Mouse (Mus musculus) kidney, embryonic 16.5 days (tissue): ENCODE results near the gene Nmnat2. TPM values are rescaled to one million over a fixed set of nuclear protein-coding genes. Genes with fewer than 3 reads are reported as not detected.

Source experiments
- ATAC-seq: fragments of 200-750 bp; cut with Nextera tagmentation; 2 replicates; pipeline ENCODE4 v1.8.0; 2017; ENCODE audit warnings: moderate TSS enrichment; ENCODE audit not compliant: low FRiP score, low TSS enrichment
- H3K27ac ChIP-seq: fragments of 300-500 bp; sonication (generic); 2 replicates; pipeline ENCODE4 v1.5.1; 2014; ENCODE audit warnings: low read length
- H3K27me3 ChIP-seq: fragments of 300-500 bp; sonication (generic); 2 replicates; pipeline ENCODE4 v1.6.1; 2014; ENCODE audit warnings: low read length, control low read depth, mixed read lengths; ENCODE audit not compliant: insufficient read depth
- H3K36me3 ChIP-seq: fragments of 300-500 bp; sonication (generic); 2 replicates; pipeline ENCODE4 v1.6.1; 2014; ENCODE audit warnings: low read length, control low read depth, mixed read lengths; ENCODE audit not compliant: insufficient read depth
- H3K4me1 ChIP-seq: fragments of 300-500 bp; sonication (generic); 2 replicates; pipeline ENCODE4 v1.6.1; 2014; ENCODE audit warnings: low read length, control low read depth, mixed read lengths; ENCODE audit not compliant: insufficient read depth
- H3K4me2 ChIP-seq: fragments of 300-500 bp; sonication (generic); replicated peaks from 2 replicates; pipeline ENCODE4 v1.6.1; 2014; ENCODE audit warnings: low read depth, low read length
- H3K4me3 ChIP-seq: fragments of 300-500 bp; sonication (generic); 2 replicates; pipeline ENCODE4 v1.5.1; 2014; ENCODE audit warnings: mild to moderate bottlenecking, low read length
- H3K9ac ChIP-seq: fragments of 300-500 bp; sonication (generic); replicated peaks from 2 replicates; pipeline ENCODE4 v1.6.1; 2014; ENCODE audit warnings: low read length
- H3K9me3 ChIP-seq: fragments of 300-500 bp; sonication (generic); 2 replicates; pipeline ENCODE4 v1.6.1; 2016; ENCODE audit warnings: low read length, control low read depth
- WGBS: fragments of 180-500 bp; shearing (Covaris S2); extraction: QIAGEN DNeasy Blood & Tissue Kit; methylation state at CpG from one replicate; pipeline ENCODE4 v1.1.7; 2014; 5-methylcytosine and 5-hydroxymethylcytosine counted together
- polyA plus RNA-seq: library from polyadenylated mRNA; unstranded; fragments of >200 nt; fragmentation: Nextera tagmentation; extraction: Ambion mirVana; gene quantifications from 2 replicates; pipeline ENCODE4 v1.2.1, GENCODE M21; 2015

Gene Nmnat2
- polyA plus RNA-seq, 1 experiment from 2014 or later = 0.86 TPM

DNA sequence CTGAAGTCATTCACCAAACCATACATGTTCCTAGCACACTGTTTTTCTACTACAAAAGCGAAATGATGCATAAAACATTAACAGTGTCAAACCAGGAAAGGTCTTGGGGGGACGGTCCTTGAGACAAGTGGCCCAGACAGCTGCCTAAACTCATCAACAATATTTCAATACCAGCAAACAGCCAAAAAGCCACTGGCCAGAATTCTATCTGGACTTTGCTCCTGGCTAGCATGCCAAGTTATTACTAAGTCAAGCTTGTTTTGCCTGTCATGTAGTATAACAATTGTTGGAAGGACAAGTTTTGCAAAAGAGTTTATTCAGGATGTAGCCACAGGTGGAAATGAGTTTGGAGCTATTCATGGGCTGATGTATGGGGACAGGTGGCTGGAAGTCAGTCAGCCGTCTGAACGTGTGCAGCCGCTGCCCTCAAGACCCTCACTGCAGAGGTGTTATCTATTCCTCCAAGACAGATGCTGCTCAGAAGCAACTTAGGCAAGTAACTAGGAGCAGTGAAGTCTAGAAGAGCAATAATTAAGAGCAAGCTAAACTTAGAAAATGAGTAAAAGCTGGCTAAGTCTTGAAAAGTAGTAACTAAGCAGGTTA lies 202.3 kb downstream of the Nmnat2 start:
- Histone ChIP-seq H3K9ac (no peak overlapping the region), H3K4me1 (0 out of 2 replicates have a peak, but pooled peaks cover 4% of the 10 kb centered on the region), H3K27me3 (no peaks in the 10 kb centered on the region), H3K4me2 (no peak overlapping the region), H3K27ac (0 out of 2 replicates have a peak overlapping the region, but pooled peaks have one; percentile 7), H3K4me3 (no peak overlapping the region), H3K36me3 (no peaks in the 10 kb centered on the region), H3K9me3 (no peaks in the 10 kb centered on the region)
- WGBS = 64% methylated on average over 5 of the region's 5 CpGs
- ATAC-seq = no peak

DNA sequence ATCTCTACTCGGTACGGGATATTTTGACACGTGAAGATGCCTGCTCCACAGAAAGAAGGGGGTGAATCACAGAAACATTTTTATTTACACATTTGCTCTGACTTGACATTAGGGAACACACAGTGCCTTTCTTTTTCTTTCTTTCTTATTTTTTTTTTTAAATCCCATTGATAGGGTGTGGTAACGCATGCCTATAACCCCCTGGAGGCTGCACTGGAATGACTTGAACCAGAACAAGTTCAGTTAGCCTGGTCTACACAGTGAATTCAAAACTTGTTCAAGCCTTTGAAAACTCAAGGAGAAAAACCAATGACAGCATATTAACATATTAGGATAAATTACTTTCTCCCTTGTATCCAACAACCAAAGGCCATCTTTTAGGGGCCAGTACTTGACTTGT lies 204.3 kb downstream of the Nmnat2 start:
- no peaks in the 10 kb centered on the region for H3K36me3 ChIP-seq
- no peak overlapping the region for H3K27ac ChIP-seq
- ATAC-seq = no peak
- H3K9ac ChIP-seq = no peak overlapping the region
- H3K27me3 ChIP-seq = no peaks in the 10 kb centered on the region
- H3K4me2 ChIP-seq = no peak overlapping the region
- H3K9me3 ChIP-seq = no peaks in the 10 kb centered on the region
- H3K4me3 ChIP-seq = no peak overlapping the region
- H3K4me1 ChIP-seq = 0 out of 2 replicates have a peak, but pooled peaks cover 4% of the 10 kb centered on the region
- 85% methylated on average over 4 of the region's 4 CpGs for WGBS

DNA sequence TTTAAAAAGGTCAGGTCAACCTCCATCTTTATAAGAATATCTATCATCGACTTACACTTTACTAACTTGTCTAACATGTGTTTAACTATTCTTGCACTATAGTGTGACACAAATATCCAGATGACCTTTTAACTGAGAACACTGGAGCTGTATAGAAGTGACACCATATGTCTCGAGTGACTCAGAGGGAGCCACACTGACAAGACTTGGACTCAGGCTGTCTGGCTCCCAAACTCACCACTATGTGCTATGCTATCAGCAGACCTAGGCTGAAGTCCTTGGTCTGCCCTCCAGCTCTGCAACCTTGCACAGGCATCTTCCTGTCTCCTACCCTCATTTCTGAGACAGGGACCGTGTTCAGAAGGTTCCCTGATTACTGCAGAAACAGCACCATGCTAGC lies 209.0 kb downstream of the Nmnat2 start:
- 0 out of 2 replicates have a peak, but pooled peaks cover 4% of the 10 kb centered on the region for H3K4me1 ChIP-seq
- 63% methylated on average over 3 of the region's 3 CpGs for WGBS
- H3K9me3 ChIP-seq = no peaks in the 10 kb centered on the region
- H3K4me3 ChIP-seq = no peak overlapping the region
- no peak overlapping the region for H3K4me2 ChIP-seq
- H3K27ac ChIP-seq = no peak overlapping the region
- ATAC-seq = no peak
- no peaks in the 10 kb centered on the region for H3K27me3 ChIP-seq
- no peaks in the 10 kb centered on the region for H3K36me3 ChIP-seq
- no peak overlapping the region for H3K9ac ChIP-seq

DNA sequence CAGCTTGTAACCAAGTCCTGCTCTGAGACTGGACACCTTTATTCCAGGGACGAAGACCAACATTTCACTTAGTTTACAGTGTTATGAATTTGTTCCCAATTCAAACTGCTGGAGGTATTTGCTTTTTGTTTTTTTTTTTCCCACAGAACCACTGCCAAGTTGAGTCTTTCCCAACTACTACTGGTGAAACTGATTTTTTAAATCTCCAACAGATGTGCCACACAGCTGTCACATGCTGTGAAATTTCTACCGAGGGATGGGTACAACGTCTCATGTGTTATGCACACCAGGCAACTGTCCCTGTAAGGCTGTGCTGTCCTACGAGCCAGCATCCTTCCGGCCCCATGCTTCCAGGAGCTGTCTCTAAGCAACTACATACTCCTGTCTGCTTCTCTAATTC lies 213.5 kb downstream of the Nmnat2 start:
- WGBS = 89% methylated on average over 5 of the region's 5 CpGs
- Histone ChIP-seq H3K9me3 (no peaks in the 10 kb centered on the region), H3K27me3 (no peaks in the 10 kb centered on the region), H3K4me1 (peaks cover 21% of the 10 kb centered on the region), H3K9ac (no peak overlapping the region), H3K36me3 (no peaks in the 10 kb centered on the region), H3K4me2 (no peak overlapping the region), H3K27ac (no peak overlapping the region), H3K4me3 (no peak overlapping the region)
- ATAC-seq = no peak

Other genes with a start within 250 kb of the Nmnat2 start
- gene Apobec4, start 204.4 kb upstream of the Nmnat2 start, polyA plus RNA-seq = not detected in 2 replicates
- gene Rgl1, start 188.6 kb upstream of the Nmnat2 start, polyA plus RNA-seq = 58.6 and 62.0 TPM in 2 replicates
- 239 and 252 TPM in 2 replicates for gene Arpc5, start 188.5 kb upstream of the Nmnat2 start, polyA plus RNA-seq
- gene Ncf2, start 154.8 kb upstream of the Nmnat2 start, polyA plus RNA-seq = 6.7 and 7.8 TPM in 2 replicates
- gene Smg7, start 52.3 kb upstream of the Nmnat2 start, polyA plus RNA-seq = 25.9 and 32.6 TPM in 2 replicates
- gene Lamc2, start 231.5 kb downstream of the Nmnat2 start, polyA plus RNA-seq = 55.5 and 57.4 TPM in 2 replicates